Mouse (Mus musculus) intestine, embryonic 14.5 days (tissue): ENCODE results near the gene Taar7f. TPM values are rescaled to one million over a fixed set of nuclear protein-coding genes. Genes with fewer than 3 reads are reported as not detected.
"Not testable (repeated sequence)": the region's sequence is repeated elsewhere in the genome, so short reads cannot be mapped to it uniquely, and the experiment has no call there.

Experiments
- ATAC-seq: fragments of 200-750 bp; cut with Nextera tagmentation; replicated peaks from 2 replicates; pipeline ENCODE4 v1.8.0; 2017; ENCODE audit warnings: low read depth, moderate number of reproducible peaks, moderate TSS enrichment, moderate library complexity; ENCODE audit not compliant: low FRiP score, low TSS enrichment
- DNase-seq: peaks from one replicate; pipeline ENCODE4 v3.0.0-alpha.2; 2018; ENCODE audit warnings: low spot score
- H3K27ac ChIP-seq: fragments of 300-500 bp; sonication (generic); 2 replicates; pipeline ENCODE4 v1.5.1; 2014; ENCODE audit warnings: low read depth, mild to moderate bottlenecking, control low read depth
- H3K27me3 ChIP-seq: fragments of 300-500 bp; sonication (generic); replicated peaks from 2 replicates; pipeline ENCODE4 v1.6.1; 2014; ENCODE audit warnings: low read length, control low read depth; ENCODE audit not compliant: control insufficient read depth, insufficient read depth
- H3K36me3 ChIP-seq: fragments of 300-500 bp; sonication (generic); 2 replicates; pipeline ENCODE4 v1.6.1; 2014; ENCODE audit warnings: low read length, control low read depth; ENCODE audit not compliant: control insufficient read depth, insufficient read depth
- H3K4me1 ChIP-seq: fragments of 300-500 bp; sonication (generic); replicated peaks from 2 replicates; pipeline ENCODE4 v1.6.1; 2014; ENCODE audit warnings: low read length, control low read depth, mixed read lengths; ENCODE audit not compliant: control insufficient read depth, insufficient read depth
- H3K4me2 ChIP-seq: fragments of 300-500 bp; sonication (generic); 2 replicates; pipeline ENCODE4 v1.6.1; 2014; ENCODE audit warnings: low read length
- H3K4me3 ChIP-seq: fragments of 300-500 bp; sonication (generic); 2 replicates; pipeline ENCODE4 v1.5.1; 2014; ENCODE audit warnings: low read depth, low read length, control low read depth, mixed read lengths
- H3K9ac ChIP-seq: fragments of 300-500 bp; sonication (generic); 2 replicates; pipeline ENCODE4 v1.6.1; 2014; ENCODE audit warnings: mild to moderate bottlenecking, low read length
- H3K9me3 ChIP-seq: fragments of 300-500 bp; sonication (generic); 2 replicates; pipeline ENCODE4 v1.6.1; 2016; ENCODE audit warnings: low read length, control low read depth; ENCODE audit not compliant: control insufficient read depth
- WGBS: fragments of 180-500 bp; shearing (Covaris S2); extraction: QIAGEN DNeasy Blood & Tissue Kit; methylation state at CpG from one replicate; pipeline ENCODE4 v1.1.7; 2014; 5-methylcytosine and 5-hydroxymethylcytosine counted together
- polyA plus RNA-seq: library from polyadenylated mRNA; unstranded; fragments of >200 nt; fragmentation: Nextera tagmentation; extraction: Ambion mirVana; gene quantifications from 2 replicates; pipeline ENCODE4 v1.2.1, GENCODE M21; 2014

Gene Taar7f
- polyA plus RNA-seq, 1 experiment from 2014 or later = not detected

DNA sequence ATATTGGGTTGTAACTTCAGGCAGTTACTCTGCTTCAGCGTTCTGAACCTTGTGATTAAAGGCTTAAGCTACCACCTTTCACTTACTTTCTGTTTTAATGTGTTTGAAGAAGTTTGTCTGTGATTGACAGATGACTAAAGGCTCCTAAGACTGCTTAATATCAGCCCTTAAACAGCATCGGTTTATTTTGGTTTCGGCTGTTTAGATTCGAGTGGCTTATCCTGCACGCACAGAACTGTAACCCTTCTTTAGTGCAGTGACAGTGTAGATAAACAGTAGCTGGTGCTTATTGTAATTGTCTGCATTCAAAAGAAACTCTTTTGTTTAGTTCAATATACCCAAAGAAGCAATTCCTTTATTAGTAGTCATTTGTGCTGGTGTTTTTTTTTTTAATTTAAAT is 2.7 kb downstream of the Taar7f start:
- Histone ChIP-seq H3K4me1 (0 out of 2 replicates have a peak, but pooled peaks cover 4% of the 10 kb centered on the region), H3K9me3 (no peaks in the 10 kb centered on the region), H3K36me3 (no peaks in the 10 kb centered on the region), H3K27ac (no peak overlapping the region), H3K9ac (no peak overlapping the region), H3K4me3 (no peak overlapping the region), H3K4me2 (no peak overlapping the region), H3K27me3 (no peaks in the 10 kb centered on the region)
- DNase-seq (no peak), ATAC-seq (no peak)
- 25% methylated on average over 5 of the region's 5 CpGs for WGBS

DNA sequence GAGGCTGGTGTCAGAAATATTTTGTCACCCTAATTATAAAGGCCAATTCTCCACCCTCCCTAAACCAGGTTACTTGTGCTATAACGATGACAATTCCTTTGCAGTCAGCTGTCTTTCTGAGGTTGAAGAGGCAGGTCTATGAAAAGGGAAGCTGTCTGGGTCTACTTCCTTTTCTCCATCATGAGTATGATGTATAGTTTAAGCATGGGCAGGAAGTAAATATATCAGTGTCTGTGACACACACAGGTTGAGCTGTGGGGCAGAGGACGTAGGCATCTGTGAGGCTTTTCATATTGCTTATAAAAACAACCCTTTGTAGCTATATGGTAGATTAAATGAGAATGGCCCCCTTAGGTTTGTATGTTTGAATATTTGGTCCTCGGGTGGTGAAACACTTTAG is 9.7 kb downstream of the Taar7f start:
- Histone ChIP-seq H3K9ac (no peak overlapping the region), H3K4me3 (no peak overlapping the region), H3K9me3 (no peaks in the 10 kb centered on the region), H3K27ac (no peak overlapping the region), H3K27me3 (no peaks in the 10 kb centered on the region), H3K4me2 (no peak overlapping the region), H3K4me1 (no peaks in the 10 kb centered on the region), H3K36me3 (no peaks in the 10 kb centered on the region)
- DNase-seq (no peak), ATAC-seq (no peak)
- 82% methylated on average over 3 of the region's 3 CpGs for WGBS

DNA sequence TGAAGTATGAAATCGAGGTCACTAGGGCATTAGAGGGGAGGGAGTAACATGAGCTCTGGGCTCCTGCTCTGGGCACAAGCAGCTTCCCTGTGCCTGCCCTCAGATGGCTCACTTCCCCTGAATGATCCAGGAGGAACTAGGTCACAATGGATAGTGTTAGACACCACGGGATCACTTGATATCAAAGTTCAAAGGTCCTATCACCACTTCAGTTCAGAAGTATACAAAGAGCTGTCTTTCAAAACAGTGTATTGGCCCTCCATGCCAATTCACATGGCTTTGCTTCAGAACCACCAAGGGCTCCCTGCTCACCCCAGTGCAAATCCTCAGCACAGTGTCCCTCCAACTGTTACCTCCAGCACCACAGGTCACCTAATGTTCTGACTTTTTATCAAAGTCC is 25.4 kb downstream of the Taar7f start:
- H3K9ac ChIP-seq, H3K4me3 ChIP-seq, H3K4me2 ChIP-seq, ATAC-seq, H3K27ac ChIP-seq, DNase-seq, H3K4me1 ChIP-seq, H3K27me3 ChIP-seq, H3K9me3 ChIP-seq, H3K36me3 ChIP-seq: not testable (repeated sequence)
- 52% methylated on average over 2 of the region's 2 CpGs for WGBS

DNA sequence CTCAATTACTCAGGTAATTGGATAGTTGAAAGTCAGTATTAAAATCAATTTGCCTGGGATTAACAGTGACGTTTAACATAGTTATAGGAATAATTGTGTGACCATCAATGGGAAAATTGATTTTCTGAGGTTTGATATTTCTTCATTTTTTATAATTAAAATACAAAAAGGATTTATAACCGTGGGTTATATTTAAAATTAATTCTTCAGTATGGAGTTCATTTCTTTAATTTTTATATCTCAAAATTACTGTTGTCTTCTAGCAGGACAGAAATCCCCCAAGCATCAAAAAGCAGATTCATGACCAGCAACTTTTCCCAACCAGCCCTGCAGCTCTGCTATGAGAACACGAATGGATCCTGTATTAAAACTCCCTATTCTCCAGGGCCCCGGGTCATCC is 26.9 kb downstream of the Taar7f start, which contains the start of gene Taar8a:
Gene Taar8a, plus strand, starts transcription at position 301 of the 400 bp plus-strand sequence.
- DNase-seq, H3K9ac ChIP-seq, H3K4me3 ChIP-seq, H3K36me3 ChIP-seq, H3K27ac ChIP-seq, ATAC-seq, H3K4me1 ChIP-seq, H3K4me2 ChIP-seq, H3K27me3 ChIP-seq, H3K9me3 ChIP-seq: not testable (repeated sequence)
- 84% methylated on average over 2 of the region's 4 CpGs for WGBS

DNA sequence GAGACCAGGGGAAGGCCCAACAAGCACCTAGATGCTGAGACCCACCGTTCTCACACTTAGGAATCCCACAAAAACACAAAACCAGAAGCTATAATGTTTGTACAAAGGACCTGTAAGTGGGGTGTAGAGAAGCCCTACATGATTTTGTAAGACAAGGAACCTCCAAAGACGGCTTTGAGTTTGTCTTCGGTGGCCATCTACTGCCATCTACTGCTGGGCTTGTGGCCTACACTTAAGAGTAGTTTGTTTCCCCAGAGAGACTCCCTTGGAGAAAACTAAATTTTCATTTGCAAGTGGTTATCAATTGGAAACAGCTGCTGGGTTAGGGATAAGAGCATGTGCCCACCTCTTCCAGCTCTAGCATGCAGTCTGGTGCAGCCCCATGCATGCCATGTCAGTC is 30.9 kb downstream of the Taar7f start:
- H3K4me1 ChIP-seq = no peaks in the 10 kb centered on the region
- WGBS = 41% methylated on average over 3 of the region's 3 CpGs
- no peak overlapping the region for H3K4me2 ChIP-seq
- H3K9ac ChIP-seq = no peak overlapping the region
- no peak overlapping the region for H3K4me3 ChIP-seq
- H3K9me3 ChIP-seq = no peaks in the 10 kb centered on the region
- H3K27me3 ChIP-seq = no peaks in the 10 kb centered on the region
- H3K36me3 ChIP-seq = no peaks in the 10 kb centered on the region
- no peak for ATAC-seq
- no peak overlapping the region for H3K27ac ChIP-seq
- DNase-seq = peak; percentile 58

DNA sequence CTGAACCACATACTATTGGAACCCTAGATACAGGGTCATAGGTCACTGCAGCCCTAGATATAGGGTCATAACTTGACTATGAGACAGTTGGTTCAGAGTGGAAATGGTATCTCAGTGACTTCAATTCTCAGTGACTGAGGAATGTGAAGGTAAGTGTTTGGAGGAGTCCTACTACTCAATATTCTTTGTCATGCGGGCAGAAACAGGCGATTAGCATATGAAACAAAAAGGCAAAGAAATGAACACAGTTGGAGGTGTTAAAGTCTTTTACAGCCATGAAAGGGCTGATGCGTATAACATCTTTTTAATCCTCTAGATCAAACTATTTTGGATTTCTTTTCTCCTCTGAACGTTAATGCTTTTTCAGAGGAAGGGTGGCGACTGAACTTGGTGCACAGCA is 36.6 kb downstream of the Taar7f start:
- Histone ChIP-seq H3K36me3 (no peaks in the 10 kb centered on the region), H3K27ac (no peak overlapping the region; the same call in 1 of the 2 replicates), H3K9ac (no peak overlapping the region), H3K9me3 (no peaks in the 10 kb centered on the region), H3K4me2 (no peak overlapping the region), H3K4me1 (no peaks in the 10 kb centered on the region), H3K4me3 (no peak overlapping the region), H3K27me3 (no peaks in the 10 kb centered on the region)
- DNase-seq (no peak), ATAC-seq (no peak)
- 72% methylated on average over 5 of the region's 5 CpGs for WGBS

DNA sequence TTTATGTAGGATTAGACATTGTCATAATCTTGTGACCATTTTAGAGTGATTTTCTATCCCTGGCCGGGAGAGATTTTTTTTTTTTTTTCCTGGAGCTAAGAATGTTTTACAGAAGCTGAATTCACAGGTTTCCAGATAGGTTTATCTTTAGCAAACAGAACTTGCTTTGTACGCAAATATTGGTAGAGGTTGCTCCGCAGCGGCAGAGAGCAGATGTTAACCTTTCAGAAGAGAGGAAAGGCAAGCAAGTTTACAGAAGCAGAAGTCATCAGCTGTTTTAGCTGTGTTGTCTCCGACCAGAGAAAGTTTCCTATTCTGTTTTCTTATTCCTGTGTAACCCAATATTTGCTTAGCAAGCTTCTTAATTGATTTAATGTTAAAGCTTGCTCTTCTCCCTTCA is 37.2 kb downstream of the Taar7f start:
- no peaks in the 10 kb centered on the region for H3K9me3 ChIP-seq
- no peak overlapping the region for H3K9ac ChIP-seq
- ATAC-seq = no peak
- 52% methylated on average over 5 of the region's 5 CpGs for WGBS
- H3K4me3 ChIP-seq = no peak overlapping the region
- no peak overlapping the region for H3K27ac ChIP-seq
- H3K4me2 ChIP-seq = no peak overlapping the region
- no peaks in the 10 kb centered on the region for H3K27me3 ChIP-seq
- no peaks in the 10 kb centered on the region for H3K4me1 ChIP-seq
- no peaks in the 10 kb centered on the region for H3K36me3 ChIP-seq
- DNase-seq = no peak

DNA sequence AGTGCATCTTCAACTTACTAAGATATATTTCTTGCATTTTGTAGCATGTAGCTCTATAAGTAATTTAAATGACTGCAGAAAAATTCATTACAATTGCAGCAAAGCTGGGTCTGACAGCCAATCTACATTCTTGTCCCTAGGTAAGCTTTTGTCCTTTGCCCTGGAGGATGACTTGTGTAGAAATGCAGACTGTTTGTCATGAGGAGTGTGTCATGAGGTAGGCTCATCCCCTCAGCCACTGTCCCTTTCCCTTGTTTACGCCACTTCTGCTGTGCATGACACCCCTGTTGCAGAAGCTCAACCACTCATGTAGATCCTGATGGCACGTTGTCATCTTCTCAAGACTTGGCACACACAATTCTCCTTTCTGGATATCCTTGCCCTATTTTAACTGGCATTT is 37.9 kb downstream of the Taar7f start:
- Histone ChIP-seq H3K36me3 (no peaks in the 10 kb centered on the region), H3K4me3 (no peak overlapping the region), H3K4me1 (no peaks in the 10 kb centered on the region), H3K9me3 (no peaks in the 10 kb centered on the region), H3K27me3 (no peaks in the 10 kb centered on the region), H3K9ac (no peak overlapping the region), H3K27ac (no peak overlapping the region), H3K4me2 (no peak overlapping the region)
- no peak for ATAC-seq
- WGBS = 87% methylated on average over 2 of the region's 2 CpGs
- DNase-seq = no peak

DNA sequence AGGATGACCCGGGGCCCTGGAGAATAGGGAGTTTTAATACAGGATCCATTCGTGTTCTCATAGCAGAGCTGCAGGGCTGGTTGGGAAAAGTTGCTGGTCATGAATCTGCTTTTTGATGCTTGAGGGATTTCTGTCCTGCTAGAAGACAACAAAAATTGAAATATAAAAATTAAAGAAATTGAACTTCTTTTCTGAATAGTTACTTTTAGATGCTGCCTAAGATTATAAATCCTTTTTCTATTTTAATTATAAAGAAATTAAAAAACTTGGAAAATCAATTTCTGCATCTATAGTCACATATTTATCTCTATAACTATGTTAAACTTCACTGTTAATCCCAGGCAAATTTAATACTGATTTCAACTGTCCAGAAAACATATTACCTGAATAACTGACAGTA is 42.9 kb downstream of the Taar7f start, which contains the start of gene Taar8b:
Gene Taar8b, minus strand, starts transcription at position 101 of the 400 bp plus-strand sequence.
- H3K9ac ChIP-seq = no peak within 1 kb of the TSS
- no peak within 1 kb of the TSS for H3K4me2 ChIP-seq
- 76% methylated on average over 2 of the region's 2 CpGs for WGBS
- no peaks in the 10 kb centered on the region for H3K27me3 ChIP-seq
- ATAC-seq (no peak), DNase-seq (no peak)
- no peaks in the 10 kb centered on the region for H3K9me3 ChIP-seq
- H3K27ac ChIP-seq = no peak within 1 kb of the TSS
- no peak within 1 kb of the TSS for H3K4me3 ChIP-seq
- no peaks in the 10 kb centered on the region for H3K4me1 ChIP-seq
- no peaks in the 10 kb centered on the region for H3K36me3 ChIP-seq
